Mouse (Mus musculus) embryonic facial prominence, embryonic 10.5 days (tissue): ENCODE data around the gene Eps8l2. TPM values are rescaled to one million over a fixed set of nuclear protein-coding genes. Genes with fewer than 3 reads are reported as not detected.

ENCODE experiments used
- DNase-seq: peaks from one replicate; pipeline ENCODE4 v3.0.0-alpha.2; 2017; ENCODE audit warnings: low spot score
- H3K27ac ChIP-seq: fragments of 300-500 bp; sonication (generic); replicated peaks from 2 replicates; pipeline ENCODE4 v1.5.1; 2016; ENCODE audit warnings: mild to moderate bottlenecking
- H3K27me3 ChIP-seq: fragments of 300-500 bp; sonication (generic); replicated peaks from 2 replicates; pipeline ENCODE4 v1.6.1; 2016; ENCODE audit warnings: low read depth, mild to moderate bottlenecking; ENCODE audit not compliant: poor library complexity, severe bottlenecking
- H3K36me3 ChIP-seq: fragments of 300-500 bp; sonication (generic); replicated peaks from 2 replicates; pipeline ENCODE4 v1.6.1; 2016; ENCODE audit warnings: mild to moderate bottlenecking, moderate library complexity
- H3K4me1 ChIP-seq: fragments of 300-500 bp; sonication (generic); 2 replicates; pipeline ENCODE4 v1.6.1; 2016
- H3K4me3 ChIP-seq: fragments of 300-500 bp; sonication (generic); 2 replicates; pipeline ENCODE4 v1.5.1; 2016; ENCODE audit warnings: mild to moderate bottlenecking, moderate library complexity
- H3K9me3 ChIP-seq: fragments of 300-500 bp; sonication (generic); 2 replicates; pipeline ENCODE4 v1.6.1; 2016; ENCODE audit warnings: mild to moderate bottlenecking
- WGBS: fragments of 180-500 bp; shearing (Covaris S2); methylation state at CpG from one replicate; pipeline ENCODE4 v1.1.7; 2016; 5-methylcytosine and 5-hydroxymethylcytosine counted together
- polyA plus RNA-seq: library from polyadenylated mRNA; unstranded; fragments of >200 nt; fragmentation: Nextera tagmentation; extraction: Ambion mirVana; gene quantifications from 2 replicates; pipeline ENCODE4 v1.2.1, GENCODE M21; 2016

Gene Eps8l2
- polyA plus RNA-seq, 1 experiment from 2014 or later, result 12.1 TPM

- WGBS, result 79% methylated on average over 3 of the region's 3 CpGs
- peaks cover 46% of the 10 kb centered on the region for H3K36me3 ChIP-seq
- H3K4me1 ChIP-seq, result peaks cover 36% of the 10 kb centered on the region
Measured at GRCm38 (mm10) chr7:141336296-141336695, 2.4 kb upstream of the Eps8l2 start.

GRCm38 (mm10) chr7:141337716-141338416 is 814 bp upstream of the Eps8l2 start:
- no peak overlapping the region for H3K4me3 ChIP-seq
- 69% methylated on average over 3 of the region's 3 CpGs for WGBS
- peaks cover 34% of the 10 kb centered on the region for H3K36me3 ChIP-seq
- no peaks in the 10 kb centered on the region for H3K9me3 ChIP-seq
- peaks cover 45% of the 10 kb centered on the region for H3K27me3 ChIP-seq
- peaks cover 38% of the 10 kb centered on the region for H3K4me1 ChIP-seq
- no peak for DNase-seq
- H3K27ac ChIP-seq, result no peak overlapping the region; the same call in 1 of the 2 replicates

More at GRCm38 (mm10) chr7:141336296-141336695, 2.4 kb upstream of the Eps8l2 start:
- Histone ChIP-seq H3K27me3 (peaks cover 38% of the 10 kb centered on the region), H3K4me3 (no peak overlapping the region), H3K9me3 (no peaks in the 10 kb centered on the region), H3K27ac (no peak overlapping the region)
- no peak for DNase-seq

- Histone ChIP-seq H3K27me3 (peaks cover 45% of the 10 kb centered on the region), H3K27ac (peak overlapping the region; percentile 45; the same call in 1 of the 2 replicates), H3K9me3 (no peaks in the 10 kb centered on the region), H3K4me3 (peak overlapping the region; percentile 50), H3K36me3 (peaks cover 19% of the 10 kb centered on the region), H3K4me1 (peaks cover 41% of the 10 kb centered on the region)
- WGBS, result 37% methylated on average over 20 of the region's 20 CpGs
- DNase-seq, result no peak
Measured at GRCm38 (mm10) chr7:141339215-141339920, 688 bp downstream of the Eps8l2 start.

- Histone ChIP-seq H3K4me1 (peaks cover 41% of the 10 kb centered on the region), H3K27me3 (peaks cover 45% of the 10 kb centered on the region), H3K9me3 (no peaks in the 10 kb centered on the region), H3K4me3 (no peak overlapping the region), H3K27ac (peak overlapping the region; percentile 49), H3K36me3 (peaks cover 13% of the 10 kb centered on the region)
- DNase-seq, result no peak
- WGBS, result 78% methylated on average over 7 of the region's 7 CpGs
Measured at GRCm38 (mm10) chr7:141340023-141340422, 1.3 kb downstream of the Eps8l2 start.

- H3K4me1 ChIP-seq, result peaks cover 41% of the 10 kb centered on the region
- H3K27me3 ChIP-seq, result peaks cover 45% of the 10 kb centered on the region
- WGBS, result 72% methylated on average over 6 of the region's 6 CpGs
- no peak overlapping the region for H3K4me3 ChIP-seq
- peaks cover 10% of the 10 kb centered on the region for H3K36me3 ChIP-seq
- no peak for DNase-seq
- H3K27ac ChIP-seq, result peak overlapping the region; percentile 49
- H3K9me3 ChIP-seq, result no peaks in the 10 kb centered on the region
Measured at GRCm38 (mm10) chr7:141340476-141340875, 1.8 kb downstream of the Eps8l2 start.

- 77% methylated on average over 10 of the region's 10 CpGs for WGBS
- DNase-seq, result no peak
- H3K27ac ChIP-seq, result no peak overlapping the region
- peaks cover 45% of the 10 kb centered on the region for H3K27me3 ChIP-seq
- no peaks in the 10 kb centered on the region for H3K36me3 ChIP-seq
- peaks cover 41% of the 10 kb centered on the region for H3K4me1 ChIP-seq
- no peak overlapping the region for H3K4me3 ChIP-seq
- no peaks in the 10 kb centered on the region for H3K9me3 ChIP-seq
Measured at GRCm38 (mm10) chr7:141341689-141342226, 3.1 kb downstream of the Eps8l2 start.

GRCm38 (mm10) chr7:141343230-141343629 is 4.5 kb downstream of the Eps8l2 start:
- Histone ChIP-seq H3K4me3 (no peak overlapping the region), H3K9me3 (no peaks in the 10 kb centered on the region), H3K4me1 (peaks cover 29% of the 10 kb centered on the region), H3K27me3 (peaks cover 36% of the 10 kb centered on the region), H3K36me3 (no peaks in the 10 kb centered on the region), H3K27ac (no peak overlapping the region)
- DNase-seq, result no peak
- WGBS, result 52% methylated on average over 2 of the region's 2 CpGs

GRCm38 (mm10) chr7:141343696-141344095 is 5.0 kb downstream of the Eps8l2 start:
- H3K36me3 ChIP-seq, result no peaks in the 10 kb centered on the region

GRCm38 (mm10) chr7:141344787-141345186 is 6.1 kb downstream of the Eps8l2 start:
- H3K9me3 ChIP-seq, result no peaks in the 10 kb centered on the region
- H3K4me1 ChIP-seq, result peaks cover 14% of the 10 kb centered on the region
- 90% methylated on average over 5 of the region's 5 CpGs for WGBS
- DNase-seq, result no peak
- H3K4me3 ChIP-seq, result no peak overlapping the region
- H3K27me3 ChIP-seq, result peaks cover 20% of the 10 kb centered on the region
- H3K27ac ChIP-seq, result no peak overlapping the region
- H3K36me3 ChIP-seq, result no peaks in the 10 kb centered on the region

More at GRCm38 (mm10) chr7:141343696-141344095, 5.0 kb downstream of the Eps8l2 start:
- WGBS, result 72% methylated on average over 7 of the region's 7 CpGs
- peaks cover 25% of the 10 kb centered on the region for H3K4me1 ChIP-seq
- H3K4me3 ChIP-seq, result no peak overlapping the region
- H3K27me3 ChIP-seq, result peaks cover 31% of the 10 kb centered on the region
- H3K27ac ChIP-seq, result no peak overlapping the region
- no peaks in the 10 kb centered on the region for H3K9me3 ChIP-seq
- no peak for DNase-seq

- DNase-seq, result no peak
- Histone ChIP-seq H3K4me1 (peaks cover 6% of the 10 kb centered on the region; the same call in 1 of the 2 replicates), H3K9me3 (no peaks in the 10 kb centered on the region), H3K4me3 (no peak overlapping the region), H3K27ac (no peak overlapping the region), H3K36me3 (no peaks in the 10 kb centered on the region), H3K27me3 (no peaks in the 10 kb centered on the region; the same call in 1 of the 2 replicates)
- WGBS, result 84% methylated on average over 6 of the region's 6 CpGs
Measured at GRCm38 (mm10) chr7:141351061-141351460, 12.4 kb downstream of the Eps8l2 start.

- Histone ChIP-seq H3K9me3 (no peaks in the 10 kb centered on the region), H3K4me3 (no peak overlapping the region), H3K4me1 (peaks cover 10% of the 10 kb centered on the region; the same call in 1 of the 2 replicates), H3K27me3 (peaks cover 20% of the 10 kb centered on the region), H3K27ac (no peak overlapping the region), H3K36me3 (no peaks in the 10 kb centered on the region)
- WGBS, result 83% methylated on average over 8 of the region's 8 CpGs
- DNase-seq, result no peak
Measured at GRCm38 (mm10) chr7:141355051-141355450, 16.4 kb downstream of the Eps8l2 start.

GRCm38 (mm10) chr7:141355626-141356326 is 17.1 kb downstream of the Eps8l2 start:
- H3K4me3 ChIP-seq, result no peak overlapping the region

More at GRCm38 (mm10) chr7:141355626-141356326, 17.1 kb downstream of the Eps8l2 start:
- Histone ChIP-seq H3K27ac (no peak overlapping the region), H3K9me3 (no peaks in the 10 kb centered on the region), H3K4me1 (peaks cover 12% of the 10 kb centered on the region; the same call in 1 of the 2 replicates), H3K27me3 (peaks cover 27% of the 10 kb centered on the region), H3K36me3 (no peaks in the 10 kb centered on the region)
- 59% methylated on average over 12 of the region's 12 CpGs for WGBS
- DNase-seq, result no peak
